Mouse (Mus musculus) adrenal gland, adult 8-10 months (tissue): Measurements from ENCODE around the gene Hes5. TPM values are rescaled to one million over a fixed set of nuclear protein-coding genes. Genes with fewer than 3 reads are reported as not detected.

Experiments used
- DNase-seq: peaks from one replicate; pipeline ENCODE4 v3.0.0; 2022
- total RNA-seq, 4 experiments: library from RNA; stranded (reverse); gene quantifications; 2 replicates each; pipeline ENCODE4 v1.2.4; 2022

Gene Hes5
- total RNA-seq, 4 experiments from 2014 or later, result not detected

DNA sequence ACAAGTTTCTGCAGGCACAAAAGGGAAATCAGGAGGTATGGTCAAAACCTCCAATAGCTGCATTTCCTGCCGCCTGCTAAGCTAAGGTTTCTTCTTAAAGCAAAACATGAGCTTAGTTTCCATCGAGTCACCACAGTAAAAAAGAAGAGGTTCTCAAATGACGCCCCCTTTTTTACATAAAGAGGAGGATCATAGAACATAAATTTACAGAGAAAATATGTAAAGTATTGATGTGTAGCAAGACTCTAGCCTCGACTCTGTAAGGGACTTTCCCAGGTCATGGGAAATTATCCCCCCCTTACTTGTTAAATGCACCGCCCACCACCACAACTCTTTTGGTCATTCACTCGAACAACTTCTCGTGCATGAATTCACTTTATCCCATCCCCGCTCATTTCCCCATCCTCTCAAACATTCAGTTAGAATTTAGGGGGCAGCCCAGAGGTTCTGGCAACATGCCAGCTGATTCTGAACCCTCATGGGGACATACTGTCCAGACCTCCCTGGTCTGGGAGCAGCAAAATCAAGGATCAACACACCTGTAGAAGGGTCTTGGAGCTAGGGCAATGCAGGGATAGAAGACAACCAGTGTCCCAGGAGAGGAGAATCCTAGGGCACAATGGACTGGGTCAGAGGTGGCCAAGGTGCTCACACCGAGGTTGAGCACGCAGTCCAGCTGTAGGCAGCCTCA lies 17.9 kb upstream of the Hes5 start:
- DNase-seq, result no peak

- no peak for DNase-seq
These were observed 17.2 kb upstream of the Hes5 start for GRCm38 (mm10) chr4:154943323-154944039.

GRCm38 (mm10) chr4:154944121-154944590 lies 16.6 kb upstream of the Hes5 start:
- peak; percentile 76 for DNase-seq

DNA sequence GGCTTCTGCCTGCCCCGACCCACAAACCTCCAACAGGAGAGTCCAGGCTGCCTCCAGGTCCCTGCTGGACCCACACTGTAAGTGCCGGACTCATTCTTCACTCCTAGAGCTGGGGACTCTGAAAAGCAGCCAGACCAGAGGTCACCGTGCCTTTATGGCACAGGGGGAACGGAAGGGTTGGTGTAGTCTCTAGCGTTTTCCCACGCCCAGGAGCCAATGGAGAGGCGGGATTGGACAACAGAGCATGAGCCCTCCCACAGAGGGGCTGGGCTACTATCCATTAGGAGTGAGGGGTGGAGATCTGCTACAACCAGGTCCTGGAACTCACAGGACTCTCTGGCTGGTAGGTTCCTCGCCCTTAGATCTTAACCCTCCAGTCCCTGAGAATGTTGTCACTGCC lies 14.4 kb upstream of the Hes5 start:
- DNase-seq, result peak; percentile 70

DNA sequence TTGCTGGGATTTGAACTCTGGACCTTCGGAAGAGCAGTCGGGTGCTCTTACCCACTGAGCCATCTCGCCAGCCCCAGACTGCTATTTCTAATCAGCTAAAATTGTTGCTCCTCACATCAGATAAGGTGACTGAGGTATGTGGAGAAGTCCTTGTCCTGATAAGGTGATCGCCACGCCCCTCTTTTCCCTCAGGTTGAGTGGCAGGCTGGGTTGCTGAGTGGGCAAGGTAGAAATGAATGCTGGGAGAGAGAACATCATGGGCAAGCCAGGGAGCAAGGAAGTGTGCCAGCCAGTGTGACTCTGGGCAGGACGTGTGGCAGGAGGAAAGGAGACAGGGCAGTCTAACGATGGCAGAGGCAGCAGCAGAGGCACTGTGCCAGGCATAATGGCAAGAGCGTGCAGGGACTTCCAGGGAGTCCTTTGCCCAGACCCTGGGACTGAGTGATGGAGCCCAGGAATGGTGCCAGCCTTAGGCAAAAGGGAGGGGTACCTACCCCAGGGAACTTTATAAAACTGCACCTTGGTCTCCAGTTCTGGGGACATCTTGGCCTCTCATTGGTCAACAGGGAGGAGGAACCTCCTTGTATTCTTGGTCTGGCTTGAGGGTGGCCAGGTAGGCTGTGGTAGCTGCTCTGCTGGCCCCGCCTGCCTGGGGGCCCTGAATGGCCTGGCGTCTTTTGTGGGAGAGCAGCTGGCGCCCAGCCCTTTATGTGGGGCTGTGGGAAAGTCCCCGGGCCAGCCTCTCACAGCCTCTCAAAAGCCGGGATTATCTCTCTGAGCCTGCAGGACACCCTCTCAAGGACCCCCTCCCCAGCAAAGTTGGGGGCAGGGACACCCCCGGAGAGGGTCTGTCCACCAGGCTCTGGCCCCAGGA lies 12.4 kb upstream of the Hes5 start:
- no peak for DNase-seq

GRCm38 (mm10) chr4:154948940-154949588 lies 11.7 kb upstream of the Hes5 start:
- no peak for DNase-seq

DNA sequence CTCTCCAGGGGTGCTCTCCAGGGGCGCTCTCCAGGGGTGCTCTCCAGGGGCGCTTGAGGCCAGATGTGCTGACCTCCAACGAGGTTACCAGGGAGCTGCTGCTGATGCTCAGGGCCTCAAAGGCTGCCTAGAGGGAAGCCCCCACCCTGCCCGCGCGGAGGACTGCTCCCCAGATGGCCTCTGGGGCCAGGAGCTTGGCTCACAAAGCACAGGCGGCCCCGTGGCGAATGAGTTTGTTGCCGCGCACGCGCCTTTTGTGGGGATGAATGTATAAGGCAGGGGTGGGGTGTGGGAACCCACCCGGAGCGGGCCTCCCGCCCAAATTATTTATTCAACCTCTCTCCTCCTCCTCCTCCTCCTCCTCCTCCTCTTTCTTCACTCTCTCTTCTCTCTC lies 11.1 kb upstream of the Hes5 start:
- no peak for DNase-seq

DNA sequence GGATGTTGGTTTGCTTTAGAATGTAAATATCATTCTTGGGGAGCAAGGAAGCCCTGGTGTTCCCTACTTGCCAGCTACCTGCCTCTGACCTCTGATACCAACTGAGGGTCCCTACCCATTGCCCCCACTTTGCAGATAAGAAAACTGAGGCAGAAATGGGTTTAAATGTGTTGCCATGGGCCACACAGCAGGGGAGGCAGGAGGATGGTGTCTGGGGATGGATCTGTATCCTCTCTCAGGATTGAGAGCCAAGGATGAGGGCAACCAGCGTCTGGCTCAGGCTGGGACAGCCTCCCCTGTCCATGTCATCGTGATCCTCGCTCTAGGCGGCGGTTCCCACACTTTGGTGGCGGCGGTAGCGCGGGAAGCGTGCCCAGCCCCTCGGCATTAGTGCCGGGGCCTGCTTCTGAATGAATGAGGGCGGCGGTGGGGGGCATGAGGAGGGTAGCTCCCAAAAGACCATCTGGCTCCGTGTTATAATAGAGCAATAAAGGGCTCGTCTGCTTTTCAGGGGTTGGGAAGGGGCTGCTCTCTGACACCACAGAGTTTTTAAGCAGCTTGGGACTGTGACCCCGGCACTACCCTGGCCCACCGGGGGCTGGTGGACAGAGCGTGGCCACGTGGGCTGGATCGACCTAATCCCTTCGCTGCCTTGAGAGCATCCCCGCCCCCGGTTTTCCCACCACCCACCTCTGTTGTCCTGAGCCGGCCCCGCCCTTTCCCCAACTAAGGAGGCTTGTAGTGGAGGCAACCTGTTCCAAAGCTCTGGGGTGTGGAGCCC lies 8.1 kb upstream of the Hes5 start:
- DNase-seq, result no peak

DNA sequence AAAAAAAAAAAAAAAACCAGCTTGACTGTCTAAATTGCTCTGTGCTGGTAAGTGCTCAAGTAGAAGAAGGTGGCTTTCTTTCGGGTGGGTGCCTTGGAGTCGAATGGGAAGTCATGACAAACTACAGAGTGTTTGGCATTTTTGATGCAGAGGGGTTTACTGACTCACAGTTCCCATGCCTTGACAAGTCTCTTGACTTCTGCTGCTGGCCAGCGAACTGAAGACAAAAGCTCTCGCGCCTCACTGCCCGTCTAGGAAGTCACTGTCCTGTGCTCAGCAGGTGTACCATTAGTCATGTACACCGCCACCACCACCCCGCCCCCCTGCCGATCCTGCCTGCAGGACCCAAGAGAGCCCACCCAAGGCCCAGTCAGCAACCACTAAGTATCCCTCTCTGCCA lies 4.1 kb upstream of the Hes5 start:
- DNase-seq, result no peak

DNA sequence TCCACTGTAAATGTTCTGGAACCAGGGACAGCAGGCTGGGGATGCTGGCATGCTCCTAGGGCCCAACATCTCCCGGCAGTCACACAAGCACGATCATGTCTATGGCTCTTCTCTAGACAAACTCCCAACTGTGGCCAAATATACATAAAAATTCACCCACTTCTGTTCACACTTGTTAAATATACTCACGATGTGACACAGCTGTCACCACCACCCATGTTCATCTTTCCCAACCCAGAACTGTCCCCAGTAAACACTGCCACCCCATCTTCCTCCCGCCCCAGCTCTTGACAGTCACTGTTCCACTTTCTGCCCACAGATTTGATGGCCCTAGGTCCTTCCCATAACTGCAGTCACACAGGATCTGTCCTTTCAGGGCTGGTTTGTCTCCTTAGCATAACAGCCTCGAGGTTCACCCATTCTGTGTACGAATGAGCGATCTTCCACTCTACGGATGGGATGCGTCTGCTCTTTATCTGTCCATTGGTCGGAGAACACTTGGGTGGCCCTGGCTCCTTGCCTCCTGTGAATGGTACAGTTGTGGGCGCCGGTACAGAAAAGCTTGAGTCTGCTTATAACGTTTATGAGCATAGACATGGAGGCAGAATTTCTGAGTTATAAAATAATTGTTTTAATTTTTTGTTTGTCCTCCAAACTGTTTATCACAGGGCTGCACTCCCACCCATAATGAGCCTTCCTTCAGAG lies 3.3 kb upstream of the Hes5 start:
- DNase-seq, result no peak

DNA sequence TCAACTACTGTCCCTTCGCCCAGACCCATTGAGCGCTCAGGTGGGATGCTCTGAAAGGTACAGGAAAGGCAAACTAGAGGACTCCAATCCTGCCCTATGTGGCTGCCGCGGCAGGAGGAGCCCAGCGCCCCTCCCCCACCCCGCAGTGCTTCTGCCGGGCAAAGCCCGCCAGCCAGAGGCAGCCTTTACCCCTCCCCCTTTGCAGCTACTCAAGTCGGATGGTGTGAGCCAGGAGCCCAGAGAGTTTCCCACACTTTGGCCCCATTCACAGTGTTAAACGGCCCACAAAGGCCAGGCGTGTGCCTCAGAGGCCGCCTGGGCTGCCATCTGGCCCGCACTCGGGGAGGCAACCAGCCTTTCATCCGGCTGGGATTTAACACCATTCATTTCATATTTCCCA lies 2.6 kb upstream of the Hes5 start:
- no peak for DNase-seq

DNA sequence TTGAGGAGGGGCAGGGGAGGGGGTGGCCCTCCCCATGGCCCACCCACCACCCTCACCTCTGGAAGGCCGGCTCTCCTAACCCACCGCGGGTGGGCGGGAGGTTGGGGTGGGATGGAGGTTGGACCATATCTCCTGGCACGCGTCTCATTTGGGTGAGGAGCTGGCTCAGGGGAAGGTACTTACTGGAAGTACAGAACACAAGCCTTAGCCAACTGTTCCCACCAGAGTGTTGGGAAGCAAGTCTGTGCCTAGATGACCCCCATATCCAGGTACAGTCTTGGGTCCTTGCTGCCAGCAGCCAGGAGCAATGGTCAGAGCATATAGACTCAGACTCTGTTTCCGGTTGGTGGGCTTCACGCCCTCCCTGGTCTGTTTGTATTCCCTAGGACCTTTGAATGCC lies 2.1 kb upstream of the Hes5 start:
- DNase-seq, result no peak

GRCm38 (mm10) chr4:154960021-154960689 lies 568 bp upstream of the Hes5 start:
- DNase-seq, result no peak

DNA sequence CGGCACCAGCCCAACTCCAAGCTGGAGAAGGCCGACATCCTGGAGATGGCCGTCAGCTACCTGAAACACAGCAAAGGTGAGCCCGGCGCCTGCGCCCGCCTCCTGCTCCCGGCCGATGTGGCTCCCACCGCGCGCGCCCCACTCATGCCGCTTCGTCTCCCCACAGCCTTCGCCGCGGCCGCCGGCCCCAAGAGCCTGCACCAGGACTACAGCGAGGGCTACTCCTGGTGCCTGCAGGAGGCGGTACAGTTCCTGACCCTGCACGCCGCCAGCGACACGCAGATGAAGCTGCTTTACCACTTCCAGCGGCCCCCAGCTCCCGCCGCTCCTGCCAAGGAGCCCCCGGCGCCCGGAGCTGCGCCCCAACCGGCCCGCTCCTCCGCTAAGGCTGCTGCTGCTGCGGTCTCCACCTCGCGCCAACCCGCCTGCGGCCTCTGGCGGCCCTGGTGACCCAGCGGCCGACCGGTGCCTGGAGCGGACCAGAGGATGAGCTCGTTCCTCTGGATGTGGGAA lies 559 bp downstream of the Hes5 start:
- DNase-seq, result no peak

GRCm38 (mm10) chr4:154961911-154962310 lies 1.2 kb downstream of the Hes5 start:
- DNase-seq, result no peak

GRCm38 (mm10) chr4:154962683-154963082 lies 2.0 kb downstream of the Hes5 start:
- no peak for DNase-seq

DNA sequence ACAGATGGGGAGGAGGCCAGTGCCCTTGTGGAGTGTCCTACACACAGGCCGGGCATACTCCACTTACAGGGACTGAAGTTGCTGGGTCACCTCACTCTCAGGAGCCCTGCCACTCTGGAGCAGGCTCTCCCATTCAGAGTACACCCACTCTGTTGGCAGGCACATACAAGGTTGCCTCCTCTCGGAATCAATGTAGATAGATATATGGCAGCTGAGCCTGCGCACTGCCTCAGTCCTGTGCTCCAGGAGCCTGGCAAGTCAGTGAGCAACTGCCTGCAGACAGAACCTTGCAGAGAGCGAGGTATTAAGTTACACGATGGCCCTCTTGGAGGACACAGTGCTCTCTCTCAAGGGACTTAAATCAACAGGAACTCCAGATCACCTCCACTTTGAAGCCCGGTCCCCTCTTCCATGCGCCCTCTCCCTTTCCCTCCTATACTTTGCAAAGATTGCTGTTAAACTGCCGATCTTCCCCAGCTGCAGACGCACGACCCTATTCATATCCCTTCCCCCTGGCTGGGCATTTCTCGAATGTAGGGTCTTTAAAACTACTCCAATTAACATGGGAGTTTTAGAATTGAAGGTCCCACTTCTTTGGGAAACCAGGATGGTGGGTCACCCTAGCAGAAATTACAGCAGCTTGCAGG lies 2.6 kb downstream of the Hes5 start:
- DNase-seq, result no peak

DNA sequence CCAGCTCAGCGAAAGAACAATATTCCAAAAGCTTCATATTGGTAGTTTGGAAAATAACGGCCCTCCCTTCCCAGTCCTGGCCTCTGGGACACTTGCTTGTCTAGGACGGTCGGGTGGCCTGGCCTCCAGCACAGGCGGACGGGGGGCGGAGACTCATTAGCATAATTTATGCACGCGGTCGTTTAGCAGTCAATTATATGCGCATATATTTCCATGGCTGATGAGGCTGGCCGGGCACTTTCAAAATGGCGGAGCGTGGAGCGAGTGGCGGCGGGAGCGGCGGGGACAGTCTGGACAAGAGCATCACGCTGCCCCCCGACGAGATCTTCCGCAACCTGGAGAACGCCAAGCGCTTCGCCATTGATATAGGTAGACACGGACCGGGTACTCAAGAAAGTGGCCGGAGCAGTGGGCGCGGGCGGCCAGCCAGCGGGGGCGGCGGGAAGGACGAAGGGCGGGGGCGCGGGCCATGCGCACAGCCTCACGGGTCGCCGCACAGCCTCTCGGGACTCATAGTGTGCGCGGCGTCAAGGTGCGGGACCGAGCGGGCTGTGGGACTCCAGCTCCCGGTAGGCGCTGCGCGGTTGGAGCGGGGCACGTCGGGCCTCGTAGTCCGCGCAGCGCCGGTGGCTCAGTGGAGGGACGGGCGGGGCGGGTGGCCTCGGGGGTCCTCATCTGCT lies 3.3 kb downstream of the Hes5 start, which contains the start of gene Pank4:
Gene Pank4 (plus strand): TSS at position 223 of the 680 bp plus-strand sequence.
- peak; percentile 90 for DNase-seq
